Mouse (Mus musculus) lung, postnatal 14 days (tissue): ENCODE measurements around the gene Ercc5.
A peak's percentile ranks its signal among the peaks of the same experiment; 100 is the strongest.

Source experiments
- DNase-seq: peaks from one replicate; pipeline ENCODE4 v3.0.0; 2021

Gene Ercc5

DNA sequence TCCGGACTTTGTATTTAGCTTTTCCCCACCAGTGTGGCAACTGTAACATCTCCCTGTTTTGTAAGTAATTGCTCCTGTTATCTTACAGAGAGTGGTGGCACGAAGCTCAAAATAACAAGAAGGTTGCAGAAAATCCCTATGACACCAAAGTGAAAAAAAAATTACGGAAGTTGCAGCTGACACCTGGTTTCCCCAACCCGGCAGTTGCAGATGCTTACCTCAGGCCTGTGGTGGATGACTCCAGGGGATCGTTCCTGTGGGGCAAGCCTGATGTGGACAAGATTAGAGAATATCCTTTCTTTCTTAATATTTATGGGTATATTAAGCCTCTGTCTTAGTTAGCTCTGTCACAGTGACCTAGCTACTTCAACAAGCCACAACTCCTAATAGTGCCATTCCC lies 30.5 kb downstream of the Ercc5 start:
- no peak for DNase-seq

DNA sequence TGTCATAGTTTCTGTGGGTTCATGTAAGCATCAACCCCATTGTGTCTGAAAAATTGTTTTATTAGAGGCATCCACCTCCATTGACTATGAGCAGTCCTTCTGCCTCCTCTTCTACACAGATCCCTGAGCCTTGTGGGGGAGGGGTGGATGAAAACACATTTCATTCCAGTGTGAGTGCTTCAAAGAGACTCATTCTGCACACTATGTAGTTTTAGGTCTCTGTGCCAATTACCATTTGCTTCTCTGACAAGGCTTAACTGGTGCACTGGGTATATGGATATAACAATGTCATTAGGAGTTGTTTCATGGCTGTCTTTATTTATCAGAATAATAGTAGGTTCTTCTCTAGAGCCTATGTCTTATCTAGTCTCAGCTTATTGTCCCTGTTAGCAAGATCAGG lies 38.9 kb downstream of the Ercc5 start:
- DNase-seq: no peak

- peak; percentile 54 for DNase-seq
Observed at GRCm38 (mm10) chr1:44198273-44199171, 51.0 kb downstream of the Ercc5 start.

DNA sequence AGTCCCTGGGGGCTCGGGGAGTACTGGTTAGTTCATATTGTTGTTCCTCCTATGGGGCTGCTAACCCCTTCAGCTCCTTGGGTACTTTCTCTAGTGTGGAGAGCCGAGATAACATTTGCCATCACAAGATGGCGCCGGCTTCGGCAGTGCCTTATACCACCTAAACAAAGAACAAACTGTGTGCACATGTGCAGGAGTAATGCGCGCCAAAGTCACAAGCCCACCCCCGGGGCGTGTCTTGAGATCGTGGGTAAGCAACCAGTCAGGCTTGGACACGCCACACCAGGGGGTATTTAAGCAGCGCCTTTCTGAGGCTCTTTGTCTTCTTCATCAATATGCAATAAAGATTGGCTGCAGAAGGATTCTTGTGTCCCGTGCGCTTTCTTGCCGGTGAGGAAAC lies 55.3 kb downstream of the Ercc5 start:
- no peak for DNase-seq

DNA sequence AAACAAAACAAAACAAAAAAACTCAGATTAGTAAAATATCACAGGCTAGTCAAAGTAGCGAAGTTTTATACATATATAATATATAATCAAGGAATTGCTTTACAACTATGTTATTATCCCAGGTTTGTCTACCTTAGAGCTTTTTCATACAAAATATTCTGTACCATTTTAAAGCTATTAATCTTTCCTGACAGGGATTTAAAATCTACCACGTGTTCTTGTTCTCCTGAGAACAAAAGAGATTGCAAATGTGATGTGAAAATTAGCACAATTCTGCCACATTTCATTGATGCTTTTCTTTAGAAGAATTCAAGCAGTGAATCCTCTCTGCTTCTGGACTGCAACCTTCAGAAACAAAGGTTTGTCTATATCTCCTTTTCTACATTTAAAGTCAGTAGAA lies 66.9 kb downstream of the Ercc5 start:
- DNase-seq: no peak

GRCm38 (mm10) chr1:44216352-44217116 lies 69.0 kb downstream of the Ercc5 start:
- peak; percentile 64 for DNase-seq

- DNase-seq: no peak
Observed at GRCm38 (mm10) chr1:44217118-44217517, 69.6 kb downstream of the Ercc5 start.

GRCm38 (mm10) chr1:44218876-44219275 lies 71.3 kb downstream of the Ercc5 start, which contains the start of gene Mettl21e:
TSS of gene Mettl21e (minus strand) at chr1:44218961.
- DNase-seq: peak; percentile 66

- DNase-seq: peak; percentile 53
Observed at GRCm38 (mm10) chr1:44229044-44229443, 81.5 kb downstream of the Ercc5 start.
